Mouse (Mus musculus): ENCODE data around the gene Muc1. TPM values are rescaled to one million over a fixed set of nuclear protein-coding genes. Genes with fewer than 3 reads are reported as not detected.
"Not testable (repeated sequence)": the region's sequence is repeated elsewhere in the genome, so short reads cannot be mapped to it uniquely, and the experiment has no call there.

The Muc1 gene
- polyA plus RNA-seq, 2 experiments, result 1.1 to 5.6 TPM

DNA sequence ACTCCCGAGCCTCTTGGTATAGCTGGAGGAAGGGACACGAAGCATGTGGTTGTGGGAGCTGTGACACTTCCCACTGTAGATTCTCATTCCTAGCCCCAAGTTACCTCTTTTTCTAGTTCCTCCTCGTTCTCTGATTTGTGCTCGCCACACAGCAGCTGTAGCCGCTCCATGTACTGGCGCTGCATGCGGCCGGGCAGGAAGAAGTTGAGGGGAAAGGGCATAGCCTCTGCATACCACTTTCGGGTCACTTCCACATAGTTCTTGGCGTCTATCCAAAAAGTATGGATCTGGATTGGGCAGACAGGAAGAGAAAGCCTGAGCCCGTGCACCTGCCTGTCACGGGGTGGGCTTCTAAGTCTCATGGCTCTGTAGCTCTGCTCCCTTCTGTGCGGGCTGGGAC, 18.7 kb upstream of the Muc1 start:
- TF ChIP-seq POLR2A (IDR thresholded peaks at IDR 0.05; ENCODE audit: borderline replicate concordance, extremely low read depth, insufficient read depth, insufficient read length), result no peak
- DNase-seq (ENCODE audit: low spot score) (no peak), ATAC-seq (ENCODE audit: low FRiP score, low read depth) (no peak)
- WGBS, result 83% methylated on average over 13 of the region's 13 CpGs
- peaks cover 11% of the 10 kb centered on the region for H3K4me1 ChIP-seq (ENCODE audit: control insufficient read depth, insufficient read depth, low read length)
- no peak overlapping the region for H3K4me2 ChIP-seq (replicated peaks; ENCODE audit: low read depth, low read length, severe bottlenecking)
- H3K36me3 ChIP-seq (ENCODE audit: control insufficient read depth, insufficient read depth, low read length), result peaks cover 53% of the 10 kb centered on the region
- H3K9me3 ChIP-seq (ENCODE audit: control insufficient read depth, low read length), result no peaks in the 10 kb centered on the region
- no peaks in the 10 kb centered on the region for H3K27me3 ChIP-seq (ENCODE audit: control insufficient read depth, insufficient read depth, low read length)
- no peak overlapping the region; the same call in 1 of the 2 replicates for H3K27ac ChIP-seq (replicated peaks; ENCODE audit: low read depth, low read length)
- no peak overlapping the region for H3K9ac ChIP-seq (ENCODE audit: low read depth, low read length, severe bottlenecking)
- H3K4me3 ChIP-seq (replicated peaks; ENCODE audit: low read length), result no peak overlapping the region

DNA sequence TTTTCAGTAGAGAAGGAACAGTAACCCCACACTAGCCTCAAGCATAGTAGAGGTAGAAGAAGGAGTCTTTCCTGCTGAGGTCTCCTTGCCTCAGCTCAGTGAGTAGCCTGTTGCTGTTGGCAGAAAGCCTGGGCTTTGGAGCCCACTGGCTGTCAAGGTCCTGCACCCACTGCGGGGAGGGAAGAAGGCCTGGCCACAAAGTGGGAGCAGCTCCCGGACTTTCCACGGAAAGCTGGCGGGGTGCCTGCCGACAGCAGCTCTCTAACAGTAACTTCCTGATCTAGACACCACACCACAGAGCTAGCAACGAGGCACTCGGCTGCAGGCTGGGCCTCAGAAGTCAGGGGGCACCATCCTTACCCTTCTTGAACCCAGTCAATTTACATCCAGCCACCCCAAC, 18.1 kb upstream of the Muc1 start:
- H3K27ac ChIP-seq (replicated peaks; ENCODE audit: low read depth, low read length), result peak overlapping the region; percentile 8; the same call in 1 of the 2 replicates
- H3K9ac ChIP-seq (ENCODE audit: low read depth, low read length, severe bottlenecking), result no peak overlapping the region
- H3K9me3 ChIP-seq (ENCODE audit: control insufficient read depth, low read length), result no peaks in the 10 kb centered on the region
- ATAC-seq (ENCODE audit: low FRiP score, low read depth) (no peak), DNase-seq (ENCODE audit: low spot score) (peak; percentile 23)
- no peaks in the 10 kb centered on the region for H3K27me3 ChIP-seq (ENCODE audit: control insufficient read depth, insufficient read depth, low read length)
- H3K4me3 ChIP-seq (replicated peaks; ENCODE audit: low read length), result no peak overlapping the region
- no peak for TF ChIP-seq POLR2A (IDR thresholded peaks at IDR 0.05; ENCODE audit: borderline replicate concordance, extremely low read depth, insufficient read depth, insufficient read length)
- 76% methylated on average over 7 of the region's 7 CpGs for WGBS
- peaks cover 16% of the 10 kb centered on the region for H3K4me1 ChIP-seq (ENCODE audit: control insufficient read depth, insufficient read depth, low read length)
- H3K36me3 ChIP-seq (ENCODE audit: control insufficient read depth, insufficient read depth, low read length), result peaks cover 49% of the 10 kb centered on the region
- no peak overlapping the region for H3K4me2 ChIP-seq (replicated peaks; ENCODE audit: low read depth, low read length, severe bottlenecking)

- Histone ChIP-seq H3K4me3 (replicated peaks; ENCODE audit: low read length) (peak overlapping the region; percentile 85), H3K4me1 (ENCODE audit: control insufficient read depth, insufficient read depth, low read length) (peaks cover 20% of the 10 kb centered on the region), H3K27ac (replicated peaks; ENCODE audit: low read depth, low read length) (peak overlapping the region; percentile 99), H3K9ac (ENCODE audit: low read depth, low read length, severe bottlenecking) (peak overlapping the region; percentile 90), H3K9me3 (ENCODE audit: control insufficient read depth, low read length) (no peaks in the 10 kb centered on the region), H3K36me3 (ENCODE audit: control insufficient read depth, insufficient read depth, low read length) (peaks cover 17% of the 10 kb centered on the region), H3K27me3 (ENCODE audit: control insufficient read depth, insufficient read depth, low read length) (no peaks in the 10 kb centered on the region), H3K4me2 (replicated peaks; ENCODE audit: low read depth, low read length, severe bottlenecking) (peak overlapping the region; percentile 86)
- ATAC-seq (ENCODE audit: low FRiP score, low read depth), result peak; percentile 92
- WGBS, result 0% methylated on average over 66 of the region's 69 CpGs
- TF ChIP-seq POLR2A (IDR thresholded peaks at IDR 0.05; ENCODE audit: borderline replicate concordance, extremely low read depth, insufficient read depth, insufficient read length), result 0 out of 2 replicates have a peak, but pooled peaks have one; percentile 57
- peak; percentile 95 for DNase-seq (ENCODE audit: low spot score)
Observed at GRCm38 (mm10) chr3:89213803-89214530, 14.9 kb upstream of the Muc1 start.

DNA sequence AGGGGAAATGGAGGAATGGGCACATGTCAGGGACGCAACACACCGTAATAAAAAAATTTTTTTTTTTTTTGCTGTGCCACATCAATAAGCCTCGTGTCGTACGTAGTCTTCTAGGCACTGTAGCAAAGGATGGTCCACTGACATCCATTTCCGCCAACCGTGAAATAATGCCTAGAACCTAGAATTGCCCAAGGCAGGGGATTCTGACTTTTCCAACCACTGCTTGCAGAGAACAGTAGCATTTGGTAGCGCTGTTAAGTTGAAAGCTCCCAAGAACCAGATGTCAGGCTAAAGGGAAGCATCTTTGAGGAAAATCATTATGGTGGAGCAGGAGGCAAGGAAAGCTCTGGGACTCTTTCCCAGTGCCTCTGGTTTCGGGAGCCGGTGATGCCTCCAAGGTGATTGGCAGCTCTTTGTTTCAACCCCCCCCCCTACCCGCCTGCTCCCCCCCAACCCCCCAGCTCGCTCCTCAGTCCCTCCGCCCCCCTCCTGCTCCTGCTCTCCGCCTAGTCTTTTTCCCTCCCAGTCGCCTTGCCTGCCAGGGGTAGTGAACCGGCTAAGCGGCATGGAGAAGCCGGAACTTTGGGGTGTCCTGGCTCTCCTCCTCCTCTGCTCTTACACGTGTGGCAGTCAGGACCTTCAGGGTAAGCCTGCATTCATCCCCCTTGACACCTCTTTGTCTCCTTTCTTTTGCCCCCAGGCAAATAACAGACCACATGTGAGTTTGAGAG, 14.0 kb upstream of the Muc1 start, which contains the start of gene Thbs3:
Gene Thbs3 (plus strand): TSS at position 500 of the 731 bp plus-strand sequence.
- Histone ChIP-seq H3K9ac (ENCODE audit: low read depth, low read length, severe bottlenecking) (peak within 1 kb of the TSS; percentile 90), H3K36me3 (ENCODE audit: control insufficient read depth, insufficient read depth, low read length) (peaks cover 17% of the 10 kb centered on the region), H3K4me1 (ENCODE audit: control insufficient read depth, insufficient read depth, low read length) (peaks cover 20% of the 10 kb centered on the region), H3K9me3 (ENCODE audit: control insufficient read depth, low read length) (no peaks in the 10 kb centered on the region), H3K27ac (replicated peaks; ENCODE audit: low read depth, low read length) (peak within 1 kb of the TSS; percentile 99), H3K27me3 (ENCODE audit: control insufficient read depth, insufficient read depth, low read length) (no peaks in the 10 kb centered on the region), H3K4me3 (replicated peaks; ENCODE audit: low read length) (peak within 1 kb of the TSS; percentile 85), H3K4me2 (replicated peaks; ENCODE audit: low read depth, low read length, severe bottlenecking) (peak within 1 kb of the TSS; percentile 86)
- 3% methylated on average over 17 of the region's 19 CpGs for WGBS
- no peak for TF ChIP-seq POLR2A (IDR thresholded peaks at IDR 0.05; ENCODE audit: borderline replicate concordance, extremely low read depth, insufficient read depth, insufficient read length)
- ATAC-seq (ENCODE audit: low FRiP score, low read depth) (peak; percentile 5; the same call in 1 of the 2 replicates), DNase-seq (ENCODE audit: low spot score) (peak; percentile 66)

GRCm38 (mm10) chr3:89215853-89216252, 13.0 kb upstream of the Muc1 start:
- Histone ChIP-seq H3K4me1 (ENCODE audit: control insufficient read depth, insufficient read depth, low read length) (peaks cover 20% of the 10 kb centered on the region), H3K4me2 (replicated peaks; ENCODE audit: low read depth, low read length, severe bottlenecking) (peak overlapping the region; percentile 86), H3K4me3 (replicated peaks; ENCODE audit: low read length) (peak overlapping the region; percentile 85), H3K36me3 (ENCODE audit: control insufficient read depth, insufficient read depth, low read length) (peaks cover 12% of the 10 kb centered on the region; the same call in 1 of the 2 replicates), H3K9ac (ENCODE audit: low read depth, low read length, severe bottlenecking) (peak overlapping the region; percentile 90; the same call in 1 of the 2 replicates), H3K9me3 (ENCODE audit: control insufficient read depth, low read length) (no peaks in the 10 kb centered on the region), H3K27ac (replicated peaks; ENCODE audit: low read depth, low read length) (peak overlapping the region; percentile 99; the same call in 1 of the 2 replicates), H3K27me3 (ENCODE audit: control insufficient read depth, insufficient read depth, low read length) (no peaks in the 10 kb centered on the region)
- TF ChIP-seq POLR2A (IDR thresholded peaks at IDR 0.05; ENCODE audit: borderline replicate concordance, extremely low read depth, insufficient read depth, insufficient read length), result no peak
- peak; percentile 20; the same call in 1 of the 2 replicates for ATAC-seq (ENCODE audit: low FRiP score, low read depth)
- DNase-seq (ENCODE audit: low spot score), result peak; percentile 93
- WGBS, result 2% methylated on average over 6 of the region's 6 CpGs

- H3K4me3 ChIP-seq (replicated peaks; ENCODE audit: low read length); ATAC-seq (ENCODE audit: low FRiP score, low read depth); H3K27me3 ChIP-seq (ENCODE audit: control insufficient read depth, insufficient read depth, low read length); H3K9me3 ChIP-seq (ENCODE audit: control insufficient read depth, low read length); H3K9ac ChIP-seq (ENCODE audit: low read depth, low read length, severe bottlenecking); DNase-seq (ENCODE audit: low spot score); H3K27ac ChIP-seq (replicated peaks; ENCODE audit: low read depth, low read length): not testable (repeated sequence)
- 71% methylated on average over 7 of the region's 7 CpGs for WGBS
- Histone ChIP-seq H3K36me3 (ENCODE audit: control insufficient read depth, insufficient read depth, low read length) (peaks cover 16% of the 10 kb centered on the region; the same call in 1 of the 2 replicates), H3K4me2 (replicated peaks; ENCODE audit: low read depth, low read length, severe bottlenecking) (peak overlapping the region; percentile 86), H3K4me1 (ENCODE audit: control insufficient read depth, insufficient read depth, low read length) (peaks cover 20% of the 10 kb centered on the region)
Observed at GRCm38 (mm10) chr3:89216407-89216806, 12.4 kb upstream of the Muc1 start.
